In the genomic region with DNA sequence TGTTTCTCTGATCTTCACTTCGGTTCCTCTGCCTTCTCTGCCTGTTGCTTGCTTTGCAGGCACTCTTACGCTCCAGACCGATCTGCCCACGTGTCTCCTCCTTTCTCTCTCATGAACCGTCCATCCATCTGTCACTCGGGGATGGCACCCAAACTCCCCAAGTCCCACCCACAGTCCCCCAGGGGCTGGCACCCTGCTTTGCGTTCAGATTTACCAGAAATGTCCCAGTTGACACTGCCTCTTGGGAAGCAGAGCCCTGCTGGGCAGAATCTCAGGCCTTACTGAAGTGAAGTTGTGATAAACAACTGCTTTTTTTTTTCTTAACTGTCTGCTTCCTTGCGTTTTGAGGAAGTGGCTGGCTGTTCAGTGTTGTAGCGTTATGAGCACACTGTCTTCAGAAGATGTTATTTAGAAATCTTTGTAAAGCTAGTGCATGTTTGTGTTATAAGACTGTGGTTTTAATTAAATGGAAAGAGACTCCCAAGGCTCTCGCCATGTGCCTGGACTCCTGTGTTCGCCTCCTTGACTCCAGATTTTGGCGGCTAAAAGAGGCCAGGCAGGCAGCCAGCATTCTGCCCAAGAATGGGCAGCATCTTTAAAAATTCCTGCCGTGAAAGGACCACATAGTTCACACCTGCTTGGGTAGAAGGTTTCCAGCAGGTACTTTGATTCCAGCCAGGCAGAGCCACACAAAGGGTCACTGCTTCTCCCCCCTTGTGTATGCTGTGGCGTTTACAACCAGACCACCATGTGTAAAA, we compare ENCODE assay signal across 7 mouse cellular contexts. TPM values are rescaled to one million over a fixed set of nuclear protein-coding genes. Genes with fewer than 3 reads are reported as not detected.
DNase-seq lines count a peak whose midpoint lies in the region; ATAC-seq and TF ChIP-seq lines count a peak whose summit lies in the region.

A gene (minus strand): TSS at position 307 of the 758 bp plus-strand sequence.

- ATAC-seq in lung, postnatal 0 days: peak; percentile 32; the same call in 1 of the 2 replicates
- ATAC-seq in midbrain, embryonic 15.5 days (replicated peaks): no peak

- H3K9ac ChIP-seq in lung, postnatal 0 days (replicated peaks; ENCODE audit: low read depth): no peak within 1 kb of the TSS
- no peak within 1 kb of the TSS for H3K9ac ChIP-seq in midbrain, embryonic 15.5 days

- H3K4me3 ChIP-seq in lung, postnatal 0 days (ENCODE audit: low read depth, low read length): no peak within 1 kb of the TSS
- peak within 1 kb of the TSS; percentile 74 for H3K4me3 ChIP-seq in thymus, adult 2 months (ENCODE audit: control insufficient read depth, insufficient read depth, low read length)
- H3K4me3 ChIP-seq in midbrain, embryonic 15.5 days: no peak within 1 kb of the TSS

- H3K27ac ChIP-seq in lung, postnatal 0 days (ENCODE audit: low read length): peak within 1 kb of the TSS; percentile 20
- peak within 1 kb of the TSS; percentile 97 for H3K27ac ChIP-seq in thymus, adult 2 months (ENCODE audit: control insufficient read depth, insufficient read depth, low read length)
- H3K27ac ChIP-seq in midbrain, embryonic 15.5 days: no peak within 1 kb of the TSS

- intact Hi-C loops in heart, postnatal 10 days (cut with DNase I): no loop called here

- no peaks in the 10 kb centered on the region for H3K27me3 ChIP-seq in lung, postnatal 0 days (replicated peaks; ENCODE audit: insufficient read depth, low read length)
- no peaks in the 10 kb centered on the region for H3K27me3 ChIP-seq in thymus, adult 2 months (ENCODE audit: control insufficient read depth, insufficient read depth, low read length)
- H3K27me3 ChIP-seq in midbrain, embryonic 15.5 days (replicated peaks): no peaks in the 10 kb centered on the region

- no peaks in the 10 kb centered on the region for H3K4me1 ChIP-seq in lung, postnatal 0 days (ENCODE audit: insufficient read depth, low read depth, low read length)
- H3K4me1 ChIP-seq in thymus, adult 2 months (replicated peaks; ENCODE audit: control insufficient read depth, insufficient read depth, low read length): peaks cover 55% of the 10 kb centered on the region
- no peaks in the 10 kb centered on the region for H3K4me1 ChIP-seq in midbrain, embryonic 15.5 days

- H3K9me3 ChIP-seq in lung, postnatal 0 days (ENCODE audit: low read length): no peaks in the 10 kb centered on the region
- no peaks in the 10 kb centered on the region for H3K9me3 ChIP-seq in midbrain, embryonic 15.5 days

- no peak within 1 kb of the TSS for H3K4me2 ChIP-seq in lung, postnatal 0 days (replicated peaks; ENCODE audit: low read depth, low read length)
- H3K4me2 ChIP-seq in midbrain, embryonic 15.5 days: no peak within 1 kb of the TSS

- H3K36me3 ChIP-seq in lung, postnatal 0 days (ENCODE audit: insufficient read depth, low read length): no peaks in the 10 kb centered on the region
- peaks cover 3% of the 10 kb centered on the region; the same call in 1 of the 2 replicates for H3K36me3 ChIP-seq in thymus, adult 2 months (ENCODE audit: control insufficient read depth, insufficient read depth, low read length)
- H3K36me3 ChIP-seq in midbrain, embryonic 15.5 days (replicated peaks): no peaks in the 10 kb centered on the region

- no peak for TF ChIP-seq CTCF in lung, postnatal 0 days (IDR thresholded peaks at IDR 0.05)
- TF ChIP-seq CTCF in thymus, adult 2 months (IDR thresholded peaks at IDR 0.05; ENCODE audit: borderline replicate concordance, control insufficient read depth, extremely low read depth, insufficient read depth, low read length, poor library complexity): no peak

- peak; percentile 58 for DNase-seq in right cerebral cortex, postnatal 10 days (ENCODE audit: low spot score in 2 of 2)
- DNase-seq in right cerebral cortex, postnatal 14 days: no peak
- DNase-seq in heart, postnatal 10 days: peak; percentile 26 to 27
- DNase-seq in lung, postnatal 0 days (ENCODE audit: low spot score): peak; percentile 51
- peak; percentile 77 for DNase-seq in thymus, adult 2 months
- DNase-seq in yolk sac, embryonic 10.5 days (ENCODE audit: low spot score): no peak

- 43% methylated on average over 14 of the region's 14 CpGs for WGBS in lung, postnatal 0 days
- 7% methylated on average over 14 of the region's 14 CpGs for WGBS in thymus, adult 2 months
- WGBS in midbrain, embryonic 15.5 days: 67% methylated on average over 14 of the region's 14 CpGs

- peak; percentile 31; the same call in 1 of the 2 replicates for TF ChIP-seq POLR2A in thymus, adult 2 months (IDR thresholded peaks at IDR 0.05; ENCODE audit: control insufficient read depth, extremely low read depth, insufficient read depth, low read length, poor library complexity)

- TF ChIP-seq EP300 in lung, postnatal 0 days (IDR thresholded peaks at IDR 0.05): no peak

RNA-seq across cellular contexts. Expression of the gene that starts here (rescaled TPM):
- 1 to 10 TPM; 5.2 to 6.5 TPM for total RNA-seq in heart, postnatal 10 days (2021)
- 9.9 and 10.2 TPM in 2 replicates for polyA plus RNA-seq in lung, postnatal 0 days (2015; fragmentation: Nextera tagmentation; extraction: Ambion mirVana)
- polyA plus RNA-seq in thymus, adult 2 months (2012; rRNA removed): 17.2 TPM in 2 replicates
- polyA plus RNA-seq in midbrain, embryonic 15.5 days (2015; fragmentation: Nextera tagmentation; extraction: Ambion mirVana): 1.8 and 1.9 TPM in 2 replicates

Comparison
In these comparisons a context has a peak if more than half of its experiments do, and no peak if none do; other contexts are left out.
1. DNase-seq: peak in right cerebral cortex, postnatal 10 days (2 of 2), heart, postnatal 10 days (2 of 2), lung, postnatal 0 days (single experiment) and thymus, adult 2 months (single experiment); none in right cerebral cortex, postnatal 14 days (single experiment) and yolk sac, embryonic 10.5 days (single experiment).